Mouse (Mus musculus): ENCODE data around the gene Rhd.

DNA sequence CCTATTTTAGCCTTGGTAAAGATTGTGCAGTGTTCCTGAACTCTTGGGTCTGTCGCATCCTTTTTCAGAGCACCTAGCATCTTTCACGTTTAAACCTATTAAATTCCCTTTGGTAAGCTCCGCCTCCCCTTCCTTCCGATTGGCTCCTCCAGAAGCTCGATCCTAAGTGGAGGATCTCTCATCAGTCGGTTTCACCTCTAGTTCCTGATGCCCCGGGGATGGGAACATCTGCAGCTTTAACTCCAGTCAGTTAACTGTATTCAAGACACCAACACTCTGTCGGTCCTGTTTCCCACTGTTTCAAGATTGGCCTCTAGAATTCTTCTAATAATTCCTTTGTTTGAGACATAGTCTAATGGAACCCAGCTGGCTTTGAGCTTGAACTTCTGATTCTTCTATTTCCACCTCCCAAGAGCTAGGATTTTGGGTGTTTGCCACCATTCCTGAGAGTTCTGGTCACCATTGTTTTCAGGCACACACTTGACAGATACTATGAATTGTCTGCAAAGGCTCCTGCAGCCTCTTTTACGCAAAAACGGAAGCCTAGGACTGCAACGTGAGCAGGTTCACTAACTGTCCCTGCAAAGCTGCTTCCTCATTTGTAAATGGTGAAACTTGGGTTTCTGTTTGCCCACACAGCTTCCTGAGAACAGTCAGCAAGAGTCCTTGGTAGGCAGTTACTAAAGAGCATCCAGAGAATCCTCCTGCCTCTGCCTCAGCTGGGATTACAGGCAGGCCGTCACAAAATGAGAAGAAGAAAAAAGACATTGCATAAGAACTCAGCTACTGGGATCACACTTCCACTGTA is 55.6 kb downstream of the Rhd start:
- TF ChIP-seq POLR2A (IDR thresholded peaks at IDR 0.05; ENCODE audit: control insufficient read depth, extremely low read depth, insufficient read depth, low read length, poor library complexity) = no peak
- TF ChIP-seq CTCF (IDR thresholded peaks at IDR 0.05; ENCODE audit: borderline replicate concordance, control insufficient read depth, extremely low read depth, insufficient read depth, low read length, poor library complexity) = no peak
